Mouse (Mus musculus): ENCODE measurements around the gene Tgfbr3. TPM values are rescaled to one million over a fixed set of nuclear protein-coding genes. Genes with fewer than 3 reads are reported as not detected.

The Tgfbr3 gene
- polyA plus RNA-seq, 1 experiment from 2014 or later: 30.7 TPM

DNA sequence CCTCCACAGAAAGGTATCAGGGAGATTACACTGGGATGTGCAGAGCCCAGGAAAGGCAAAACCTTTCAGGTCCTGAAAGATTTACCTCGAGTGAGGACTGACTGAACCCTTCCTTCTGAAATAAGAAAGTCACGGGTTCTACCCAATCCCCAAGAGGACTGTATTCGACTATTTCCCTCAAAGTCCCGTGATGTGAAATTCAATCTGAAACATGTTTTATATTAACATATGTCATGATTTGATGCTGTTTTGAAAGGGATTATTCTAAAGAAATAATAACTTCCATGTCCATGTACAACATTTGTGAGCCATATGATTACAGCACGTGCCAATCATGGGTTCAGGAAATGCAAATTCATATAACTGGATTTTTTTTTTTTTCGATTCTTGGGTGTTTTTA, 126.6 kb downstream of the Tgfbr3 start:
- no peak overlapping the region for H3K4me3 ChIP-seq
- H3K27ac ChIP-seq: peak overlapping the region; percentile 44; the same call in 1 of the 2 replicates
- H3K36me3 ChIP-seq: no peaks in the 10 kb centered on the region
- H3K27me3 ChIP-seq: no peaks in the 10 kb centered on the region
- H3K4me2 ChIP-seq: no peak overlapping the region
- no peaks in the 10 kb centered on the region for H3K9me3 ChIP-seq
- ATAC-seq (ENCODE audit: insufficient number of reproducible peaks, low FRiP score, low TSS enrichment, low read depth): no peak
- WGBS: 40% methylated on average over 6 of the region's 6 CpGs
- H3K9ac ChIP-seq: no peak overlapping the region
- peaks cover 78% of the 10 kb centered on the region for H3K4me1 ChIP-seq

DNA sequence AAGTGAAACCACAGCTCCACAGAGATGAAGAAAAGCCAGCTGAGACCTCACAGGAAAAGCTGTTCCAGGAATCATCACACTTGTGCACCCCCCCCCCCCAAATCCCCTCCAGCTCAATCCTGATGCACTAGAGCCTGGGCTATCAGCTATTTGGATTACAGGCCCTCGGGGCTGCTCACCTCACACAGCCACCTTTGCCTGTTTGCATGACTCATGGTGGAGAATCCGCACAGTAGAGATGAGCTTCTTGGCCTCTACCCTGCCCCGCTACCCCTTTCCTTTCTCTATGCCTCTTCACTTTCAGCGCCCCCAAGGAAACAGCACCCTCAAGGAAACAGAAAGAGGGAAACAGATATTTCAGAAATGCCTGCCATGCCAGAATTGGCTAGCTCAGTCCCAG, 127.1 kb downstream of the Tgfbr3 start:
- Histone ChIP-seq H3K9me3 (no peaks in the 10 kb centered on the region), H3K36me3 (no peaks in the 10 kb centered on the region), H3K27ac (peak overlapping the region; percentile 44; the same call in 1 of the 2 replicates), H3K9ac (no peak overlapping the region), H3K4me1 (peaks cover 78% of the 10 kb centered on the region), H3K4me3 (no peak overlapping the region), H3K27me3 (no peaks in the 10 kb centered on the region), H3K4me2 (no peak overlapping the region)
- ATAC-seq (ENCODE audit: insufficient number of reproducible peaks, low FRiP score, low TSS enrichment, low read depth): no peak
- WGBS: 75% methylated on average over 4 of the region's 4 CpGs

DNA sequence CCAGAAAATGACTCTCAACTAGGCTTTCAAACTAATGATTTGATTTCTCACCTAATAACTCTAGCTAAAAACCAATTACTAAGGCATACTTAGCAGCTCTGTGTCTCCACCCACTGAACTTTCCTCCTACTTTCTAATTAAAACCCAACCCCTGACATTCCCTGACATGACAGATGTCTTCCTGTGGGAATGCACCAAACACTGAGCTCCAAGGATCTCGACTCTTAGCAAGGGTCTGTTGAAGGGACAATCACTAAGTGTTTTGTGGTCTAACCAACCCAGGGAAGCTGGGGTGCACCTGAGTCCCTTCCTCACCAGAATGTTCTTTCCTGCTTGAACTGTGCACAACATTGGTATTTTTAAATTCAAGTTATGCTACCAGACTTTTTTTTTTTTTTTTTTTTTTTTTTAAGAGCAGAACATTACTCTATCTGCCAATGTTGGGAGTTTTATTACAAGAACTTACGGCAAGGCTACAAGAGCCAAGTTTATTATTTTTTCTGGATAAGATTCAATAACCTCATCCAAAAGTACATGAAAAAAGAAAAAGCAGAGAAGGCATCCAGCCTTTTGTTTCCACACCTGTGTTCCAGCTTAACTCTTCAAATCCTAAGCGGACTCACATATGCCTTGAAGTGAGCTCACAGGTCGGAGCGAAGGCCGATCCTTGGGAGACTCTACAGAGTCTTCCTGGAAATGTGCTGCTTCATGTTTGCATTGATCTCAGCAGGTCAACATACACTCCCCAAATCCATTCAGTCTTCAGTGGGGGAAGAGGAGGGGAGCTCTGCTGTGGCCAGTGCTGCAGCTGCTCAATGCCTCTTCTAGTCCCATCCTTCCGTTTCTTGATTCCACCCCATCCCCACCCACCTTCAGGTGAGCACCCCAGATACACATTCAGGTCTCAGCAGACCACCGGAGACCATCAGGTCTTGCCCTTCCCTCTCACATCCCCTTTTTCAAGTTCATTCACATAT, 129.2 kb downstream of the Tgfbr3 start:
- 46% methylated on average over 8 of the region's 8 CpGs for WGBS
- Histone ChIP-seq H3K4me1 (peaks cover 67% of the 10 kb centered on the region), H3K9ac (no peak overlapping the region), H3K4me2 (no peak overlapping the region), H3K27ac (peak overlapping the region; percentile 79), H3K4me3 (no peak overlapping the region), H3K27me3 (no peaks in the 10 kb centered on the region), H3K9me3 (no peaks in the 10 kb centered on the region), H3K36me3 (no peaks in the 10 kb centered on the region)
- peak; percentile 35; the same call in 1 of the 2 replicates for ATAC-seq (ENCODE audit: insufficient number of reproducible peaks, low FRiP score, low TSS enrichment, low read depth)

DNA sequence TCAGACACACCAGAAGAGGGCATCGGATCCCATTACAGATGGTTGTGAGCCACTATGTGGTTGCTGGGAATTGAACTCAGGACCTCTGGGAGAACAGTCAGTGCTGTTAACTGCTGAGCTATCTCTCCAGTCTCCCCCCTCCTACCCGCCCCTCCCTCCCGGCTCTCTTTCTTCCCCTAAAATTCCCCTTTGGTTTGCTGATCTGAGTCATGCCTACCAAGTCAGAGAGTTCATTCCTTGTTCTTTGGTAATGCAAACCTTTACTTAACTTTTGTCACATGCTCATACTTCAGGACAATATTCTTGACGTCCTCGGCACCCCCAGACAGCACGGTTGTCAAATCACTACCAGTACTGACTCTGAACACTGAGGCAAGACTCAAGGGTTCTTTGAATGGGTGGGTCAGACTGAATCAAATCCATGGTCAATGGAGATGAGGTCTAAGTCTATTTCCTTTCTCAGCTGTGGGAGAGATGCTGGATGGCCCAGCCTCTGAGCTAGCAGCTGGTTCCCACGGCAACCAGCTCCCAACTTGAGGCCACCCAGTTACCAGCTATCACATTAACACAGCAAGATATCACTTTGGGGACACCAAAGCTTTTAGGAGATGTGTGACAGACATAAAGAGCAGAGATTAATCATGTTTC, 130.8 kb downstream of the Tgfbr3 start:
- no peak for ATAC-seq (ENCODE audit: insufficient number of reproducible peaks, low FRiP score, low TSS enrichment, low read depth)
- Histone ChIP-seq H3K4me3 (no peak overlapping the region), H3K4me2 (no peak overlapping the region), H3K9me3 (no peaks in the 10 kb centered on the region), H3K27ac (peak overlapping the region; percentile 78; the same call in 1 of the 2 replicates), H3K36me3 (peaks cover 9% of the 10 kb centered on the region), H3K27me3 (no peaks in the 10 kb centered on the region), H3K9ac (no peak overlapping the region), H3K4me1 (peaks cover 53% of the 10 kb centered on the region)
- 85% methylated on average over 7 of the region's 7 CpGs for whole genome bisulfite sequencing

DNA sequence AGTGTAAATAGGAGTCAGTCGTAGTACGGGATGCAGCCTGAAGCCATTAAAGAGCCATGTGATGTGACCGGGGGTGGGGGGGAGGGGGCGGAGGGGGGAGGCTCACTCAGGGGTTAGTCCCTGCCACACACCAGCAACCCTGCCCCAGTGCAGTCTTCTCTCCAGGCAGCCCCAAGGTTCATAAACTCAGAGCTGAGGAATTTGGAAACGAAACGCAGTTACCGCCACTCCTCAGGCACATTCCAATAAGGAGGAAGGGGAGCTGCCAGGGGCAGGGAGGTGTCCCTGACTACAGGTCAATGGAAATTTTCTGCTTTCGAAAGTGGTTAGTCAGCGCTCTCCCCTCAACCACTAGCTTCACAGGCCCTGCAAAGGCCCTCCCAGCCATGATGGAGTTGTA, 132.0 kb downstream of the Tgfbr3 start:
- WGBS: 13% methylated on average over 9 of the region's 9 CpGs
- H3K36me3 ChIP-seq: peaks cover 14% of the 10 kb centered on the region
- peaks cover 45% of the 10 kb centered on the region for H3K4me1 ChIP-seq

DNA sequence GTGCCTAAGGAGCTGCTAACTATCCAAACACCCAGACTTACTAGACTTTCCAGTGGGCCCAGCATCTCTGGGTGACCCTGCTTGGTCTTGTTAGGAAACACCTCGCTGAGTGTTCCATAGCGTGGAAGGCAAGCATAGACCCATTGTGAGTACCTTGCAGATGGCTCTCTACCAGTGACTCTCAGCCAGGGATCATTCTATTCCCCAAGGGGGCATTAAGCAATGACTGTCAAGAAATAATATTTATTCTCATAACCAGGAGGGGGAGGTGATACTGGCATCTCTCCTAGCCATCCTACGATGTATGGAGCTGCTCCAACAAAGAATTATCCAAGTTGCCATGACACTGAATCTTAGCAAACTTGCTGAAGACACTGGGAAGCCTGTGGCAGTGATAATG, 133.3 kb downstream of the Tgfbr3 start:
- Histone ChIP-seq H3K27ac (no peak overlapping the region), H3K4me3 (no peak overlapping the region), H3K9me3 (no peaks in the 10 kb centered on the region), H3K9ac (no peak overlapping the region), H3K36me3 (peaks cover 14% of the 10 kb centered on the region), H3K4me2 (no peak overlapping the region), H3K4me1 (peaks cover 50% of the 10 kb centered on the region), H3K27me3 (no peaks in the 10 kb centered on the region)
- ATAC-seq (ENCODE audit: insufficient number of reproducible peaks, low FRiP score, low TSS enrichment, low read depth): no peak
- 74% methylated on average over 3 of the region's 3 CpGs for WGBS

More for the DNA sequence above, 132.0 kb downstream of the Tgfbr3 start:
- H3K4me3 ChIP-seq: no peak overlapping the region
- H3K27ac ChIP-seq: peak overlapping the region; percentile 78
- peak; percentile 82 for ATAC-seq (ENCODE audit: insufficient number of reproducible peaks, low FRiP score, low TSS enrichment, low read depth)
- H3K9ac ChIP-seq: no peak overlapping the region
- H3K27me3 ChIP-seq: no peaks in the 10 kb centered on the region
- peak overlapping the region; percentile 10; the same call in 1 of the 2 replicates for H3K4me2 ChIP-seq
- no peaks in the 10 kb centered on the region for H3K9me3 ChIP-seq

DNA sequence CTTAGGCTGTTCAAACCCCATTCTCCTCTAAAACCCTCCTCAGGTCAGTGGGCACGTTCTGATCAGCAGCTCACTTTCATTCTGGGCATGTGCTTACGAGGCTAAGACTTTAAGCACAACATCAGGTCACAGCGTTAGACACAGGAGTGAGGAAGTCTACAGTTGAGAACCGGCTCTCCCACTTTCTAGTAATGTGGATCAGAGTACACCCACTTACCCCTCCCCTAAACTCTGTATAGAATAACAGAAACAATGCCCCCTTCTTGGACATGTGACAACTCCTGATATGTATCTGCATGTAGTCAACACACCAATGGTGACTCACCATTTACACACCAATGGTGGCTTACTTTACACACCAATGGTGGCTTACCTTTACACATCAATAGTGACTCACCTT, 136.4 kb downstream of the Tgfbr3 start:
- H3K9ac ChIP-seq: no peak overlapping the region
- H3K4me3 ChIP-seq: no peak overlapping the region
- no peaks in the 10 kb centered on the region for H3K27me3 ChIP-seq
- peak overlapping the region; percentile 9; the same call in 1 of the 2 replicates for H3K27ac ChIP-seq
- H3K36me3 ChIP-seq: peaks cover 14% of the 10 kb centered on the region
- H3K4me1 ChIP-seq: peaks cover 43% of the 10 kb centered on the region
- no peaks in the 10 kb centered on the region for H3K9me3 ChIP-seq
- H3K4me2 ChIP-seq: no peak overlapping the region
- WGBS: 70% methylated on average over 4 of the region's 4 CpGs
- no peak for ATAC-seq (ENCODE audit: insufficient number of reproducible peaks, low FRiP score, low TSS enrichment, low read depth)

DNA sequence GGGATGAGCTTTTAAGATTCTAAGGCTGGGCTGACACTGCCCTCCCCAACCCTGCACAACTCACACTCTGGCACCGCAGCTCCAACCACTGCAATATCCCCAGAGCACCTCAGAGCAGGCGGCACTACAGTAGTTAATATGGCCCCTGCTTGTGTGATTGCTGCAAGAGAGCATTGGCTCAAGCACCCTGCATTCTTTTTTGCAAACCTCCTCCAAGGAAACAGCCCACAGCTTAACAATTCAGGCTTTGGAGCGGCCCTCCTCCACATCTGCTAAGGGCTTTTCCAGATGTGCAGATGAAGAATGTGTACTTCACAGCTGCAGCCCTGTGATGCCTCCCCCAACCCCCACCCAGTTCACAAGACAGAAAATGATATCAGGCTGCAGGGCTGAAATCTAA, 138.1 kb downstream of the Tgfbr3 start:
- peak; percentile 64 for ATAC-seq (ENCODE audit: insufficient number of reproducible peaks, low FRiP score, low TSS enrichment, low read depth)
- Histone ChIP-seq H3K4me2 (0 out of 2 replicates have a peak overlapping the region, but pooled peaks have one; percentile 17), H3K4me3 (no peak overlapping the region), H3K27ac (peak overlapping the region; percentile 82), H3K9me3 (no peaks in the 10 kb centered on the region), H3K4me1 (peaks cover 37% of the 10 kb centered on the region), H3K36me3 (peaks cover 14% of the 10 kb centered on the region), H3K27me3 (no peaks in the 10 kb centered on the region), H3K9ac (no peak overlapping the region)
- WGBS: 18% methylated on average over 3 of the region's 3 CpGs

DNA sequence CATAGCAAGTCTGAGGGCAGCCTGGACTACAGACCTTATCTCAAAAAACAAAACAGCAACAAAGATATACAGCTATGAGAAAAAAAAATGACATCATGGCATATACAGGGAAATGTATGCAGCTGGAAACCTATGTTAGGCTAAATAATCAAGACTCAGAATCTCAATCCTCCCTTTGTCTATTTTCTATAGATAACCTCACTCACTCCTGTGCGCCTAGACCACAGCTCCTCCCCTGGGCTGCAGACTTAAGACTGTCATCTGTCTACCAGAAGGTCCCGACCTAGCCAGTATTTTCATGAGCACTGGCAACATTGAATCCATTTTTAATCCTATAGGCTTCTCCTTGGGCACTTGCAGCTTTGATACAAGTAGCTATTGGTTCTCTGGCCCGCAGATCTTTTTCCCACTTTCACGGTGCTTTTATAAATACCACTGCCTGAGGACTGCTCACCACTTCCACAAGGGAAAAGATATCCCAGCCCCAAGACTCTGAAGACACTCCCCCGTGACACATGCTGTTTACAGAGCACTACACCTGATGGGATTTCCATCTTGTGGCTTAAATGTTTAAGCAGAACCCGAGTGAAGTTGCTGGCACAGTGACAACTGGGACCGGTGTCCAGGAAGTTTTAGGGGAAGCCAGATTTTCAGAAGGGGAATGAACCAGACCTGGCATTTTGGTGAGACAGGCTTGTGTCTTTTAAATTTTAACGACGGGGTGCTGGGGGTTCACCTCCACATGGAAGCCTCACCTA, 138.7 kb downstream of the Tgfbr3 start:
- 0 out of 2 replicates have a peak overlapping the region, but pooled peaks have one; percentile 17 for H3K4me2 ChIP-seq
- H3K36me3 ChIP-seq: peaks cover 14% of the 10 kb centered on the region
- H3K4me1 ChIP-seq: peaks cover 40% of the 10 kb centered on the region
- no peaks in the 10 kb centered on the region for H3K9me3 ChIP-seq
- peak; percentile 35; the same call in 1 of the 2 replicates for ATAC-seq (ENCODE audit: insufficient number of reproducible peaks, low FRiP score, low TSS enrichment, low read depth)
- no peak overlapping the region for H3K9ac ChIP-seq
- no peaks in the 10 kb centered on the region for H3K27me3 ChIP-seq
- no peak overlapping the region for H3K4me3 ChIP-seq
- WGBS: 23% methylated on average over 9 of the region's 9 CpGs
- H3K27ac ChIP-seq: peak overlapping the region; percentile 82

DNA sequence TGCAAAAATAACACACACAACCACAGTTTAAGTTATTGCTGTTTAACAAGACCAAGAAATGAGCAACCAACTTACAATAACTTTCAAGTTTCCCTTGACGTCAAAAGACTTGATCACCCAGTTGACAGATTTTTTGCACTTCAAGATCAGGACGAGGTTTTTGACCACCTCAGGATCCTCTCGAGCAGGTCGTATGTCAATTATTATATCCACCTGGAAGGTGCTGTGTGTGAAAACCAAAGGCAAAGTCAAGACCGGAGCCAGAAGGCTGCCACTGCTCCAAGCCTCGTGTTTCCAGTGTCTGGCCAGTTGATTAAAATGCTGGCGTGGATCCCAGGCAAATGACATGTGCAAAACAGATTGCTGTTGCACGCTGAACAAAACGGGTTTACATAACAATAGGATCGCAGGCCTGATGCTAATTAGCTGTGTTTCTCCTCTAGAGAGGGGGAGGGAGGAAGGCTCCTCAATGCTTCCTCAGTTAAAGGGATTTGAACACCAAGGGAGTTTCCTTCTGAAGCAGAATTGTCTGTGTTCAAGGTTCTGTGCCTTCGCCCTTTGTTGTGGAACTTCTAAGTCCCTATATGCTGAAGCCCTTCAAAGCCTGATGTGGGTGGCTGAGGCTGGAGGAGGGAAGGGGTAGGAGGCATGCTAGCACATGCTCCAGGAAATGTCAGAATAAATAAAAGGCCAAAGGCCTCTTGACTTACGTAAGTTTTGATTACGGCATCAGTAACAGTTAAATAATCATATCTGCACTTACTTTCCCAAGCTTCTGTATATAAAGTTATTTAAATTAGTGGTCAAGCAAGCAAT, 141.3 kb downstream of the Tgfbr3 start:
- ATAC-seq (ENCODE audit: insufficient number of reproducible peaks, low FRiP score, low TSS enrichment, low read depth): no peak
- Histone ChIP-seq H3K27ac (no peak overlapping the region), H3K27me3 (no peaks in the 10 kb centered on the region), H3K9me3 (no peaks in the 10 kb centered on the region), H3K4me3 (no peak overlapping the region), H3K4me2 (no peak overlapping the region), H3K36me3 (peaks cover 1% of the 10 kb centered on the region; the same call in 1 of the 2 replicates), H3K4me1 (peaks cover 44% of the 10 kb centered on the region), H3K9ac (no peak overlapping the region)
- WGBS: 28% methylated on average over 13 of the region's 13 CpGs

DNA sequence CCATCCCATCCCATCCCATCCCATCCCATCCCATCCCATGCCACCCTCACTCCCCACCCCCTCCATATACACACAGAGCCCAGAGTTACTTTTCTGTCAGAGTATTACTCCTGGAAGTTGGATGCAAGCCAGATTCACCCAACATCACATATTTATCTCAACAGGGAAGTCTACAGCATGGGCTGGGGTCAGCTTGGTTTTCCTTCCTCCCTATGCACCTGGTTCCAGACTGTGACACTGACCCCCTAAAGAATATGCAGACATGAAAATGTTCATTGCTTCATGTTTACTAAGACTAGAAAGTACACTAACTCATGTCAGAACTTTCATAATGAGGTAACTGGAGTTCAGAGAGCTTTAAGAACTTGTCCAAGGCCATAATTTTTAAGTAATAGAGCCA, 142.0 kb downstream of the Tgfbr3 start:
- no peaks in the 10 kb centered on the region for H3K27me3 ChIP-seq
- no peak overlapping the region for H3K9ac ChIP-seq
- H3K4me3 ChIP-seq: no peak overlapping the region
- no peak overlapping the region for H3K4me2 ChIP-seq
- no peak for ATAC-seq (ENCODE audit: insufficient number of reproducible peaks, low FRiP score, low TSS enrichment, low read depth)
- H3K4me1 ChIP-seq: peaks cover 44% of the 10 kb centered on the region
- H3K27ac ChIP-seq: no peak overlapping the region
- H3K9me3 ChIP-seq: no peaks in the 10 kb centered on the region
- peaks cover under 1% of the 10 kb centered on the region; the same call in 1 of the 2 replicates for H3K36me3 ChIP-seq

Measured in limb, embryonic 15.5 days (tissue).